Mouse (Mus musculus) thymus, adult 2 months (tissue): Measurements from ENCODE around the gene Sertad2.

Experiments used
- CTCF ChIP-seq: fragments of 200-500 bp; IDR thresholded peaks from 2 replicates; pipeline ENCODE4 v1.5.1; 2012; ENCODE audit warnings: mild to moderate bottlenecking, control low read depth, low read length, moderate library complexity, borderline replicate concordance; ENCODE audit not compliant: control insufficient read depth, poor library complexity, insufficient read depth; ENCODE audit errors: extremely low read depth
- POLR2A ChIP-seq: fragments of 200-500 bp; IDR thresholded peaks from 2 replicates; pipeline ENCODE4 v1.6.1; 2012; ENCODE audit warnings: mild to moderate bottlenecking, low read length, control low read depth, moderate library complexity; ENCODE audit not compliant: control insufficient read depth, poor library complexity, insufficient read depth; ENCODE audit errors: extremely low read depth

DNA sequence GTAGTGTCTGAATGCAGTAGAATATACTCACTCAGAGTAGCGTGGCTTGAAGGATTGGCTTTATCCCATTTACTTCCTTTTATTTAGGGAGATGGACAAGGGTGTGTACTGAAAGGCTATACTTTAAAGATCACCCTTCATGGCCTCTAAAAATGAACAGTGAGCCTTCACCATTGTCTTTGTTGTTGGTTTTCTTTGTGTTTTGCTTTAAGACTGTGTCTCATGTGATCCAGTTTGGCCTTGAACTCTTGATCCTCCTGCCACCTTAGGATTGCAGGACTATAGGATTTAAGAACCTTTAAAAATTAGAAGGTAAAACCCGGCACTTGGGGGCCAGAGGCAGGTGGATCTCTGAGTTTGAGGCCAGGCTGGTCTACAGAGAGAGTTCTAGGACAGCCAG is 6.4 kb downstream of the Sertad2 start:
- no peak for TF ChIP-seq CTCF
- TF ChIP-seq POLR2A, result no peak
